In the genomic region with DNA sequence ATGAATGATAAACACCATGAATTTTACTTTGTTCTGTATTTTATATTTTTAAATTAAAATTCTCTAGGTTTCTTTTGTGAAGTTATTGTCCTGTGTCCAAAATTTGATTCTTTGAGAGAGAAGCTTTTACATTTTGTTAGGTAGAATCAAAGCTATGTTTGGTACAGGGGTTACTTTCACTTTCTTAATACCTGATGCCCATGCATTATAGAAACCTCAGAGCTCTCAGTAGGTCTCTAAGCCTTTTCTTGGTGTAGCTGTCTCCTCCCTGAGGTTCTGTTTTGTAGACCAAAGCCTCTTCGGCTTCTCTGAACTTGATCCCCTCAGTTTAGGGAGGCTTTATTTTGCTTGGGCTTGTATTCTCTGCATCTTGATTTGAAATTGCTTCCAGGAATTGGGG, we compare ENCODE assay signal across 21 mouse cellular contexts. TPM values are rescaled to one million over a fixed set of nuclear protein-coding genes. Genes with fewer than 3 reads are reported as not detected.
"Had no signal": no experiment of that assay in that cellular context is flagged by ENCODE, and none has a peak within 500 bp of the region (broad histone marks: within the 10 kb centered on the region; RNA-seq: fewer than 3 reads in every experiment).

No protein-coding gene starts in this region.

- H3K4me2 ChIP-seq: liver, embryonic 15.5 days; lung, embryonic 15.5 days; midbrain, embryonic 11.5 days; midbrain, embryonic 13.5 days; midbrain, embryonic 15.5 days; neural tube, embryonic 13.5 days; neural tube, embryonic 15.5 days had no signal

- H3K4me1 ChIP-seq: liver, embryonic 15.5 days; lung, embryonic 15.5 days; megakaryocyte, embryonic 14.5 days; midbrain, embryonic 13.5 days; midbrain, embryonic 15.5 days; neural tube, embryonic 13.5 days; neural tube, embryonic 15.5 days had no signal

- H3K9me3 ChIP-seq: liver, embryonic 15.5 days; lung, embryonic 15.5 days; megakaryocyte, embryonic 14.5 days; midbrain, embryonic 13.5 days; midbrain, embryonic 15.5 days; neural tube, embryonic 13.5 days; neural tube, embryonic 15.5 days had no signal

- ATAC-seq: liver, postnatal 0 days; lung, postnatal 0 days; midbrain, embryonic 13.5 days; midbrain, embryonic 15.5 days had no signal

- H3K4me3 ChIP-seq: liver, embryonic 15.5 days; lung, embryonic 15.5 days; megakaryocyte, embryonic 14.5 days; midbrain, embryonic 13.5 days; midbrain, embryonic 15.5 days; neural tube, embryonic 13.5 days; neural tube, embryonic 15.5 days had no signal

- H3K36me3 ChIP-seq: liver, embryonic 15.5 days; lung, embryonic 15.5 days; midbrain, embryonic 13.5 days; midbrain, embryonic 15.5 days; neural tube, embryonic 13.5 days; neural tube, embryonic 15.5 days had no signal

- H3K9ac ChIP-seq: liver, embryonic 15.5 days; liver, postnatal 0 days; lung, embryonic 15.5 days; midbrain, embryonic 13.5 days; midbrain, embryonic 15.5 days; neural tube, embryonic 13.5 days; neural tube, embryonic 15.5 days had no signal

- H3K27me3 ChIP-seq: liver, embryonic 15.5 days; lung, embryonic 15.5 days; megakaryocyte, embryonic 14.5 days; midbrain, embryonic 13.5 days; midbrain, embryonic 15.5 days; neural tube, embryonic 13.5 days; neural tube, embryonic 15.5 days had no signal

- DNase-seq: liver, postnatal 0 days; lung, adult 2 months; lung, postnatal 14 days; lung, postnatal 36 days; right cerebral cortex, postnatal 14 days; right cerebral cortex, postnatal 4 days; spleen, adult 18-20 months; thymus, adult 2 months; thymus, postnatal 14 days; thymus, postnatal 36 days had no signal

- H3K27ac ChIP-seq: liver, embryonic 15.5 days; lung, embryonic 15.5 days; macrophage; midbrain, embryonic 13.5 days; midbrain, embryonic 15.5 days; neural tube, embryonic 13.5 days; neural tube, embryonic 15.5 days had no signal

RNA-seq across cellular contexts. Expression of gene Agtr1b, which starts 26.6 kb away (rescaled TPM):
- polyA plus RNA-seq: liver, embryonic 15.5 days; liver, postnatal 0 days; macrophage; midbrain, embryonic 11.5 days; midbrain, embryonic 13.5 days; midbrain, embryonic 15.5 days; neural tube, embryonic 11.5 days; thymus, adult 2 months had no signal
